Mouse (Mus musculus) left cerebral cortex, adult 9 months (tissue): ENCODE measurements around the gene Gm8050.
A peak's percentile ranks its signal among the peaks of the same experiment; 100 is the strongest.
"Not testable (repeated sequence)": the region's sequence is repeated elsewhere in the genome, so short reads cannot be mapped to it uniquely, and the experiment has no call there.

Experiments used
- DNase-seq, 2 experiments: peaks; one replicate each; pipeline ENCODE4 v3.0.0; 2022; ENCODE audit warnings: low spot score in 2 of 2

The Gm8050 gene

GRCm38 (mm10) chr14:6720151-6720550, at the start of gene Gm8050:
TSS of gene Gm8050 (minus strand) at chr14:6720251.
- not testable (repeated sequence) for DNase-seq

GRCm38 (mm10) chr14:6757231-6757536, 37.1 kb upstream of the Gm8050 start:
- DNase-seq, result peak in 1 of 2 experiments; percentile 8

GRCm38 (mm10) chr14:6756384-6757230, 36.6 kb upstream of the Gm8050 start:
- DNase-seq, result not testable (repeated sequence)

- DNase-seq, result not testable (repeated sequence)
Observed at GRCm38 (mm10) chr14:6742232-6742631, 22.2 kb upstream of the Gm8050 start, which contains the start of gene Gm3636. TSS of gene Gm3636 (minus strand) at chr14:6742332.

GRCm38 (mm10) chr14:6684070-6684469, 36.0 kb downstream of the Gm8050 start, which contains the start of gene Gm10251:
TSS of gene Gm10251 (minus strand) at chr14:6684170.
- DNase-seq, result not testable (repeated sequence)
